Mouse (Mus musculus): ENCODE data around the gene Arhgap45.

Gene Arhgap45

GRCm38 (mm10) chr10:80016511-80016910, at the start of gene Arhgap45:
Arhgap45 (plus strand) TSS chr10:80016653.
- DNase-seq: no peak

- DNase-seq: peak; percentile 81
These were observed 49.5 kb upstream of the Arhgap45 start for GRCm38 (mm10) chr10:79966886-79967400.

- no peak for DNase-seq
These were observed 48.3 kb upstream of the Arhgap45 start for GRCm38 (mm10) chr10:79968181-79968580.

- peak; percentile 62 for DNase-seq
These were observed 47.3 kb upstream of the Arhgap45 start for GRCm38 (mm10) chr10:79969124-79969568.

- DNase-seq: no peak
These were observed 45.9 kb upstream of the Arhgap45 start, which contains the start of gene Grin3b for GRCm38 (mm10) chr10:79970415-79971182. Grin3b (plus strand) TSS chr10:79970715.

GRCm38 (mm10) chr10:79971183-79971497, 45.3 kb upstream of the Arhgap45 start:
- DNase-seq: no peak

GRCm38 (mm10) chr10:79972831-79973230, 43.6 kb upstream of the Arhgap45 start:
- peak; percentile 51 for DNase-seq

- DNase-seq: no peak
These were observed 42.4 kb upstream of the Arhgap45 start for GRCm38 (mm10) chr10:79974087-79974486.

- DNase-seq: no peak
These were observed 41.8 kb upstream of the Arhgap45 start for GRCm38 (mm10) chr10:79974668-79975067.

- DNase-seq: no peak
These were observed 40.3 kb upstream of the Arhgap45 start for GRCm38 (mm10) chr10:79976071-79976721.

GRCm38 (mm10) chr10:79976722-79977107, 39.7 kb upstream of the Arhgap45 start:
- DNase-seq: no peak

- DNase-seq: no peak
These were observed 39.1 kb upstream of the Arhgap45 start for GRCm38 (mm10) chr10:79977324-79977723.

- DNase-seq: no peak
These were observed 38.4 kb upstream of the Arhgap45 start for GRCm38 (mm10) chr10:79978061-79978460.

GRCm38 (mm10) chr10:79979401-79980155, 36.9 kb upstream of the Arhgap45 start:
- no peak for DNase-seq

GRCm38 (mm10) chr10:79983205-79983604, 33.2 kb upstream of the Arhgap45 start:
- DNase-seq: no peak

GRCm38 (mm10) chr10:79983670-79984069, 32.8 kb upstream of the Arhgap45 start:
- DNase-seq: peak; percentile 81

GRCm38 (mm10) chr10:79984195-79984816, 32.1 kb upstream of the Arhgap45 start, which contains the start of gene Tmem259:
Tmem259 (minus strand) TSS chr10:79984330.
- peak; percentile 91 for DNase-seq

GRCm38 (mm10) chr10:79984871-79985270, 31.6 kb upstream of the Arhgap45 start:
- DNase-seq: peak; percentile 96

GRCm38 (mm10) chr10:79985334-79986231, 30.9 kb upstream of the Arhgap45 start:
- peak; percentile 70 for DNase-seq

GRCm38 (mm10) chr10:79986232-79986878, 30.1 kb upstream of the Arhgap45 start:
- DNase-seq: no peak

GRCm38 (mm10) chr10:79986963-79987362, 29.5 kb upstream of the Arhgap45 start:
- peak; percentile 90 for DNase-seq
